Mouse (Mus musculus): ENCODE data around the gene Tnnt2. TPM values are rescaled to one million over a fixed set of nuclear protein-coding genes. Genes with fewer than 3 reads are reported as not detected.

The Tnnt2 gene
- polyA plus RNA-seq, 1 experiment = 2.8 TPM

- TF ChIP-seq CTCF (IDR thresholded peaks at IDR 0.05; ENCODE audit: borderline replicate concordance, insufficient read depth, low read depth, low read length) (no peak), POLR2A (IDR thresholded peaks at IDR 0.05; ENCODE audit: borderline replicate concordance, insufficient read depth, low read length) (no peak)
- WGBS = 74% methylated on average over 5 of the region's 5 CpGs
- Histone ChIP-seq H3K4me1 (ENCODE audit: control insufficient read depth, insufficient read depth, low read length) (no peaks in the 10 kb centered on the region), H3K4me3 (replicated peaks; ENCODE audit: insufficient read depth, low read depth, low read length) (no peak overlapping the region), H3K27me3 (ENCODE audit: control insufficient read depth, insufficient read depth, low read length) (no peaks in the 10 kb centered on the region), H3K27ac (ENCODE audit: insufficient read depth, low read length) (no peak overlapping the region)
- no peak for DNase-seq
These were observed 24.9 kb downstream of the Tnnt2 start for GRCm38 (mm10) chr1:135861091-135861490.

DNA sequence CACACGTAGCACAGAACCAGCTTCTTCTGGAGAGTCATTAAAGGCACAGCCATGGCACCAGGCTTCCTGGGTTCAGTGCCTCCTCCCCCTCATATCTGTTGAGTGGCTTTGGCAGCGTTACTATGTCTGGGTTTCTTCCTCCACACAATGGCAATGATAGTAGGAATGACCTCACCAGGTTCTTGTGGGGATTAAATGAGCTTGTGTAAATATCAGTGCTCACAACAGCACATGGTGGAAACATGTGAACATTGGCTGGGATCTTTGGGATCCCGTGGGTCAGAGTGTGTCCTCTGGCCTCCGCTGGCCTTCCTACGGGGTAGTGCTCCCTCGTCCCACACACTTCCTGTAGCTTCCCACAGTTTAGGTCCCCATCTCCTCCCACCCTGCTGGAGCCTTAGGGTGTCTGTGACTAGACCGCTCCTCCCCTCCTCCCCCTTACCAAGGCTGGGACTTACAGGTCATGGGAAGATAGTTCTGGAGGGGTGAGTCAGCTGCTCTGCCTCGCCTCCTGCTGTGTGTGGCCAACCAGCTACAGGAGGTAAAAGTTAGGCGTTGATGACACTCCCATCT is 25.9 kb downstream of the Tnnt2 start:
- no peak for TF ChIP-seq POLR2A (IDR thresholded peaks at IDR 0.05; ENCODE audit: borderline replicate concordance, insufficient read depth, low read length)
- no peak for TF ChIP-seq CTCF (IDR thresholded peaks at IDR 0.05; ENCODE audit: borderline replicate concordance, insufficient read depth, low read depth, low read length)
- no peak for DNase-seq
- 72% methylated on average over 9 of the region's 9 CpGs for WGBS

GRCm38 (mm10) chr1:135862561-135862960 is 26.4 kb downstream of the Tnnt2 start:
- no peak for DNase-seq
- no peak overlapping the region for H3K27ac ChIP-seq (ENCODE audit: insufficient read depth, low read length)
- H3K4me3 ChIP-seq (replicated peaks; ENCODE audit: insufficient read depth, low read depth, low read length) = no peak overlapping the region
- H3K27me3 ChIP-seq (ENCODE audit: control insufficient read depth, insufficient read depth, low read length) = no peaks in the 10 kb centered on the region
- no peak for TF ChIP-seq CTCF (IDR thresholded peaks at IDR 0.05; ENCODE audit: borderline replicate concordance, insufficient read depth, low read depth, low read length)
- no peak for TF ChIP-seq POLR2A (IDR thresholded peaks at IDR 0.05; ENCODE audit: borderline replicate concordance, insufficient read depth, low read length)
- no peaks in the 10 kb centered on the region for H3K4me1 ChIP-seq (ENCODE audit: control insufficient read depth, insufficient read depth, low read length)
- WGBS = 82% methylated on average over 5 of the region's 5 CpGs

More for the DNA sequence above, 25.9 kb downstream of the Tnnt2 start:
- H3K27me3 ChIP-seq (ENCODE audit: control insufficient read depth, insufficient read depth, low read length) = no peaks in the 10 kb centered on the region
- H3K27ac ChIP-seq (ENCODE audit: insufficient read depth, low read length) = no peak overlapping the region
- no peak overlapping the region for H3K4me3 ChIP-seq (replicated peaks; ENCODE audit: insufficient read depth, low read depth, low read length)
- H3K4me1 ChIP-seq (ENCODE audit: control insufficient read depth, insufficient read depth, low read length) = no peaks in the 10 kb centered on the region

- 85% methylated on average over 9 of the region's 9 CpGs for WGBS
- Histone ChIP-seq H3K27ac (ENCODE audit: insufficient read depth, low read length) (no peak overlapping the region), H3K27me3 (ENCODE audit: control insufficient read depth, insufficient read depth, low read length) (no peaks in the 10 kb centered on the region)
These were observed 27.7 kb downstream of the Tnnt2 start for GRCm38 (mm10) chr1:135863786-135864335.

GRCm38 (mm10) chr1:135864830-135865229 is 28.7 kb downstream of the Tnnt2 start:
- Histone ChIP-seq H3K4me3 (replicated peaks; ENCODE audit: insufficient read depth, low read depth, low read length) (no peak overlapping the region), H3K4me1 (ENCODE audit: control insufficient read depth, insufficient read depth, low read length) (no peaks in the 10 kb centered on the region), H3K27me3 (ENCODE audit: control insufficient read depth, insufficient read depth, low read length) (no peaks in the 10 kb centered on the region), H3K27ac (ENCODE audit: insufficient read depth, low read length) (no peak overlapping the region)
- 84% methylated on average over 6 of the region's 6 CpGs for WGBS
- TF ChIP-seq CTCF (IDR thresholded peaks at IDR 0.05; ENCODE audit: borderline replicate concordance, insufficient read depth, low read depth, low read length) (no peak), POLR2A (IDR thresholded peaks at IDR 0.05; ENCODE audit: borderline replicate concordance, insufficient read depth, low read length) (no peak)
- no peak for DNase-seq

More at GRCm38 (mm10) chr1:135863786-135864335, 27.7 kb downstream of the Tnnt2 start:
- H3K4me1 ChIP-seq (ENCODE audit: control insufficient read depth, insufficient read depth, low read length) = no peaks in the 10 kb centered on the region
- TF ChIP-seq POLR2A (IDR thresholded peaks at IDR 0.05; ENCODE audit: borderline replicate concordance, insufficient read depth, low read length) (no peak), CTCF (IDR thresholded peaks at IDR 0.05; ENCODE audit: borderline replicate concordance, insufficient read depth, low read depth, low read length) (no peak)
- DNase-seq = no peak
- no peak overlapping the region for H3K4me3 ChIP-seq (replicated peaks; ENCODE audit: insufficient read depth, low read depth, low read length)

GRCm38 (mm10) chr1:135865518-135866194 is 29.5 kb downstream of the Tnnt2 start:
- peak; percentile 74 to 86 for DNase-seq
- peak; percentile 99 for TF ChIP-seq CTCF (IDR thresholded peaks at IDR 0.05; ENCODE audit: borderline replicate concordance, insufficient read depth, low read depth, low read length)
- TF ChIP-seq POLR2A (IDR thresholded peaks at IDR 0.05; ENCODE audit: borderline replicate concordance, insufficient read depth, low read length) = no peak
- H3K4me1 ChIP-seq (ENCODE audit: control insufficient read depth, insufficient read depth, low read length) = no peaks in the 10 kb centered on the region
- no peak overlapping the region for H3K4me3 ChIP-seq (replicated peaks; ENCODE audit: insufficient read depth, low read depth, low read length)
- H3K27ac ChIP-seq (ENCODE audit: insufficient read depth, low read length) = no peak overlapping the region
- no peaks in the 10 kb centered on the region for H3K27me3 ChIP-seq (ENCODE audit: control insufficient read depth, insufficient read depth, low read length)
- 56% methylated on average over 19 of the region's 19 CpGs for WGBS

DNA sequence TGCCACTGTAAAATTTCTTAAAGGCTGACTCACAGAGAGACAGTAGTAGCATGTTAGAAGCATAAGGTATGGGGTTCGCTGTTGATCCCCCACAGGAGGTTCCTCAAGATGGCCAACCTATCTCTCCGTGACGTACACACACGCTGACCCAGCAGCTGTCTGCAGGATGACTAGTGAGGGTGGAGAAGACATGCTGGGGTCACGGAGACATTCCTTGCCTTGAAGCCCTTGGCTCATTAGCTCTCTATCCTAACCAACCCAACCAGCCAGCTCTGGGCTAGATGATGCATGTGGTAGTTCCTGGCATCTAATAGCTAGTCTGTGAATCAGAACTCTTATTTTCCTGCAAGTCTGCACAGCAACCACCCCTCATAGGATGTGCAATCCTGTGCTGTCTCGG is 32.4 kb downstream of the Tnnt2 start:
- H3K27me3 ChIP-seq (ENCODE audit: control insufficient read depth, insufficient read depth, low read length) = no peaks in the 10 kb centered on the region
- no peaks in the 10 kb centered on the region for H3K4me1 ChIP-seq (ENCODE audit: control insufficient read depth, insufficient read depth, low read length)
- DNase-seq = no peak
- H3K27ac ChIP-seq (ENCODE audit: insufficient read depth, low read length) = no peak overlapping the region
- H3K4me3 ChIP-seq (replicated peaks; ENCODE audit: insufficient read depth, low read depth, low read length) = no peak overlapping the region
- WGBS = 90% methylated on average over 6 of the region's 6 CpGs
- TF ChIP-seq POLR2A (IDR thresholded peaks at IDR 0.05; ENCODE audit: borderline replicate concordance, insufficient read depth, low read length) (no peak), CTCF (IDR thresholded peaks at IDR 0.05; ENCODE audit: borderline replicate concordance, insufficient read depth, low read depth, low read length) (no peak)

- Histone ChIP-seq H3K4me1 (ENCODE audit: control insufficient read depth, insufficient read depth, low read length) (no peaks in the 10 kb centered on the region), H3K27me3 (ENCODE audit: control insufficient read depth, insufficient read depth, low read length) (no peaks in the 10 kb centered on the region), H3K27ac (ENCODE audit: insufficient read depth, low read length) (no peak overlapping the region), H3K4me3 (replicated peaks; ENCODE audit: insufficient read depth, low read depth, low read length) (no peak overlapping the region)
- WGBS = 85% methylated on average over 4 of the region's 4 CpGs
- DNase-seq = no peak
- TF ChIP-seq CTCF (IDR thresholded peaks at IDR 0.05; ENCODE audit: borderline replicate concordance, insufficient read depth, low read depth, low read length) = no peak
- no peak for TF ChIP-seq POLR2A (IDR thresholded peaks at IDR 0.05; ENCODE audit: borderline replicate concordance, insufficient read depth, low read length)
These were observed 36.8 kb downstream of the Tnnt2 start for GRCm38 (mm10) chr1:135872991-135873390.

Measured in cerebellum, adult 2 months (tissue).